Mouse (Mus musculus): ENCODE measurements at regions not wholly inside any gene's neighbourhood (a gene's known extent, or its start where the extent isn't known, plus 50 kb on each side); places are given as distances from the start of the nearest gene placed in this dataset.

DNA sequence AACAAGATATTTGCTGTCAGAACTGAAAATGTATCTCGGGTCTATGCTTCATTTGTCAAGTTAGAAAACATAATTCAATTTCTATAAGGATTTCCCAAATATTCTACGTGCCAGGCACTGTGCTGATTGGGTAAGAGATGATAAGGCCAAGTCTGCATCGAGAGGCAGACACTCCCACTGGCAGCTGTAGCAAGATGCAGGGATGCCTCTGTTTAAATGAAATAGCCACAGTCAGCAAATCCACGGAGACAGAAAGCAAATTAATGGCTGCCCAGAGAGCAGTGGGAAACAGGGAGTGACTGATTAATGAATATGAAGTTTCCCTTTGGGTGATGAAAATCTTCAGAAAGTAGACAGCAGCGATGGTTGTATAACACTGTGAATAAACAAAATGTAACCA lies 71.6 kb upstream of the Gm12728 start:
- TF ChIP-seq CTCF (IDR thresholded peaks at IDR 0.05 in 2 of 3, conservative IDR thresholded peaks at IDR 0.05 in 1 of 3; ENCODE audit: control insufficient read depth in 1 of 3, insufficient read depth in 1 of 3, low read depth in 2 of 3, low read length in 3 of 3, poor library complexity in 1 of 3, severe bottlenecking in 1 of 3) (no peak), TBP (IDR thresholded peaks at IDR 0.05; ENCODE audit: low read depth, low read length) (no peak), ZMIZ1 (IDR thresholded peaks at IDR 0.05; ENCODE audit: low read depth, low read length) (no peak), MAFK (IDR thresholded peaks at IDR 0.05; ENCODE audit: borderline replicate concordance, low read depth, low read length) (no peak)
